Mouse (Mus musculus) lung, adult 2 months (tissue): ENCODE results near the gene Fbxw2. TPM values are rescaled to one million over a fixed set of nuclear protein-coding genes. Genes with fewer than 3 reads are reported as not detected.
"Not testable (repeated sequence)": the region's sequence is repeated elsewhere in the genome, so short reads cannot be mapped to it uniquely, and the experiment has no call there.

Experiments
- DNase-seq: peaks from one replicate; pipeline ENCODE4 v3.0.0; 2022
- H3K4me1 ChIP-seq: fragments of 200-500 bp; 2 replicates; pipeline ENCODE4 v1.6.1; 2011; ENCODE audit warnings: low read length; ENCODE audit not compliant: control insufficient read depth, insufficient read depth
- H3K4me3 ChIP-seq: fragments of 200-500 bp; replicated peaks from 2 replicates; pipeline ENCODE3; 2011; ENCODE audit warnings: low read depth, mild to moderate bottlenecking, control low read depth, low read length; ENCODE audit errors: extremely low read depth
- CTCF ChIP-seq: fragments of 200-500 bp; IDR thresholded peaks from 2 replicates; pipeline ENCODE4 v1.5.1; 2011; ENCODE audit warnings: mild to moderate bottlenecking, low read length, control low read depth; ENCODE audit not compliant: insufficient read depth
- POLR2A ChIP-seq: fragments of 200-500 bp; IDR thresholded peaks from 2 replicates; pipeline ENCODE4 v1.6.1; 2011; ENCODE audit warnings: low read depth, mild to moderate bottlenecking, control low read depth, low read length, borderline replicate concordance; ENCODE audit errors: extremely low read depth
- WGBS: fragments of 180-500 bp; shearing (Covaris S2); methylation state at CpG from one replicate; pipeline ENCODE4 v1.1.7; 2018; 5-methylcytosine and 5-hydroxymethylcytosine counted together
- polyA plus RNA-seq: library from polyadenylated mRNA; depleted of rRNA; stranded (reverse); fragments of >200 nt; gene quantifications from 2 replicates; pipeline ENCODE4 v1.2.3, GENCODE M21; 2012

The Fbxw2 gene
- polyA plus RNA-seq, 1 experiment, result 59.3 TPM

GRCm38 (mm10) chr2:34812706-34813105 is 13.4 kb downstream of the Fbxw2 start:
- 67% methylated on average over 7 of the region's 7 CpGs for WGBS
- no peak for DNase-seq
- TF ChIP-seq CTCF (no peak), POLR2A (no peak)
- H3K4me1 ChIP-seq, result no peaks in the 10 kb centered on the region; the same call in none of the 2 replicates
- no peak overlapping the region for H3K4me3 ChIP-seq

- TF ChIP-seq POLR2A (no peak), CTCF (no peak)
Measured at GRCm38 (mm10) chr2:34810775-34811174, 15.3 kb downstream of the Fbxw2 start.

GRCm38 (mm10) chr2:34809568-34809967 is 16.5 kb downstream of the Fbxw2 start:
- WGBS, result 72% methylated on average over 1 of the region's 1 CpGs

More at GRCm38 (mm10) chr2:34810775-34811174, 15.3 kb downstream of the Fbxw2 start:
- 91% methylated on average over 3 of the region's 3 CpGs for WGBS
- DNase-seq, result no peak
- Histone ChIP-seq H3K4me1 (peaks cover 3% of the 10 kb centered on the region), H3K4me3 (no peak overlapping the region)

GRCm38 (mm10) chr2:34808057-34808456 is 18.1 kb downstream of the Fbxw2 start:
- H3K4me3 ChIP-seq, result no peak overlapping the region
- DNase-seq, result no peak
- WGBS, result 45% methylated on average over 2 of the region's 2 CpGs
- H3K4me1 ChIP-seq, result peaks cover 12% of the 10 kb centered on the region
- TF ChIP-seq POLR2A, result no peak
- TF ChIP-seq CTCF, result no peak

More at GRCm38 (mm10) chr2:34809568-34809967, 16.5 kb downstream of the Fbxw2 start:
- Histone ChIP-seq H3K4me3 (no peak overlapping the region), H3K4me1 (peaks cover 8% of the 10 kb centered on the region)
- TF ChIP-seq POLR2A (no peak), CTCF (no peak)
- no peak for DNase-seq

- H3K4me3 ChIP-seq, result no peak overlapping the region
- no peak for TF ChIP-seq CTCF
- TF ChIP-seq POLR2A, result no peak
- H3K4me1 ChIP-seq, result peaks cover 14% of the 10 kb centered on the region
- DNase-seq, result no peak
- 78% methylated on average over 10 of the region's 10 CpGs for WGBS
Measured at GRCm38 (mm10) chr2:34805364-34805950, 20.7 kb downstream of the Fbxw2 start.

GRCm38 (mm10) chr2:34804815-34805214 is 21.3 kb downstream of the Fbxw2 start:
- TF ChIP-seq CTCF (no peak), POLR2A (no peak)
- no peak for DNase-seq
- Histone ChIP-seq H3K4me1 (peaks cover 14% of the 10 kb centered on the region), H3K4me3 (no peak overlapping the region)
- 16% methylated on average over 1 of the region's 1 CpGs for WGBS

- DNase-seq, result no peak
- Histone ChIP-seq H3K4me3 (no peak overlapping the region), H3K4me1 (peaks cover 14% of the 10 kb centered on the region)
- no peak for TF ChIP-seq POLR2A
- TF ChIP-seq CTCF, result no peak
- WGBS, result 94% methylated on average over 2 of the region's 2 CpGs
Measured at GRCm38 (mm10) chr2:34804172-34804571, 21.9 kb downstream of the Fbxw2 start.

- TF ChIP-seq POLR2A (no peak), CTCF (no peak)
- Histone ChIP-seq H3K4me1 (peaks cover 14% of the 10 kb centered on the region), H3K4me3 (no peak overlapping the region)
- WGBS, result 61% methylated on average over 3 of the region's 3 CpGs
- no peak for DNase-seq
Measured at GRCm38 (mm10) chr2:34803746-34804145, 22.4 kb downstream of the Fbxw2 start.

GRCm38 (mm10) chr2:34802565-34803245 is 23.4 kb downstream of the Fbxw2 start:
- peaks cover 14% of the 10 kb centered on the region for H3K4me1 ChIP-seq
- WGBS, result under 1% methylated on average over 32 of the region's 32 CpGs
- DNase-seq, result not testable (repeated sequence)
- H3K4me3 ChIP-seq, result peak overlapping the region; percentile 91
